Mouse (Mus musculus) limb, embryonic 13.5 days (tissue): ENCODE data around the gene Gm8720. TPM values are rescaled to one million over a fixed set of nuclear protein-coding genes. Genes with fewer than 3 reads are reported as not detected.
"Not testable (repeated sequence)": the region's sequence is repeated elsewhere in the genome, so short reads cannot be mapped to it uniquely, and the experiment has no call there.

ENCODE experiments used
- ATAC-seq: fragments of 200-750 bp; cut with Nextera tagmentation; 2 replicates; pipeline ENCODE4 v1.8.0; 2017; ENCODE audit warnings: low read depth, moderate number of reproducible peaks, moderate TSS enrichment; ENCODE audit not compliant: low FRiP score
- H3K27ac ChIP-seq: fragments of 300-500 bp; sonication (generic); 2 replicates; pipeline ENCODE4 v1.5.1; 2015; ENCODE audit warnings: inconsistent platforms, mild to moderate bottlenecking, moderate library complexity
- H3K27me3 ChIP-seq: fragments of 300-500 bp; sonication (generic); 2 replicates; pipeline ENCODE4 v1.6.1; 2015; ENCODE audit warnings: mild to moderate bottlenecking, inconsistent platforms
- H3K36me3 ChIP-seq: fragments of 300-500 bp; sonication (generic); 2 replicates; pipeline ENCODE4 v1.6.1; 2015; ENCODE audit warnings: inconsistent platforms, mild to moderate bottlenecking, moderate library complexity
- H3K4me1 ChIP-seq: fragments of 300-500 bp; sonication (generic); 2 replicates; pipeline ENCODE4 v1.6.1; 2015; ENCODE audit warnings: inconsistent platforms
- H3K4me2 ChIP-seq: fragments of 300-500 bp; sonication (generic); replicated peaks from 2 replicates; pipeline ENCODE4 v1.6.1; 2015; ENCODE audit warnings: inconsistent platforms, mild to moderate bottlenecking, moderate library complexity
- H3K4me3 ChIP-seq: fragments of 300-500 bp; sonication (generic); 2 replicates; pipeline ENCODE4 v1.5.1; 2015; ENCODE audit warnings: moderate library complexity, mild to moderate bottlenecking, inconsistent platforms
- H3K9ac ChIP-seq: fragments of 300-500 bp; sonication (generic); 2 replicates; pipeline ENCODE4 v1.6.1; 2015; ENCODE audit warnings: mild to moderate bottlenecking, inconsistent platforms
- H3K9me3 ChIP-seq: fragments of 300-500 bp; sonication (generic); 2 replicates; pipeline ENCODE4 v1.6.1; 2016; ENCODE audit warnings: inconsistent platforms
- WGBS: fragments of 180-500 bp; shearing (Covaris S2); methylation state at CpG from one replicate; pipeline ENCODE4 v1.1.7; 2015; 5-methylcytosine and 5-hydroxymethylcytosine counted together
- polyA plus RNA-seq: library from polyadenylated mRNA; unstranded; fragments of >200 nt; fragmentation: Nextera tagmentation; extraction: Ambion mirVana; gene quantifications from 2 replicates; pipeline ENCODE4 v1.2.1, GENCODE M21; 2015

Gene Gm8720
- not detected in 2 replicates for polyA plus RNA-seq

DNA sequence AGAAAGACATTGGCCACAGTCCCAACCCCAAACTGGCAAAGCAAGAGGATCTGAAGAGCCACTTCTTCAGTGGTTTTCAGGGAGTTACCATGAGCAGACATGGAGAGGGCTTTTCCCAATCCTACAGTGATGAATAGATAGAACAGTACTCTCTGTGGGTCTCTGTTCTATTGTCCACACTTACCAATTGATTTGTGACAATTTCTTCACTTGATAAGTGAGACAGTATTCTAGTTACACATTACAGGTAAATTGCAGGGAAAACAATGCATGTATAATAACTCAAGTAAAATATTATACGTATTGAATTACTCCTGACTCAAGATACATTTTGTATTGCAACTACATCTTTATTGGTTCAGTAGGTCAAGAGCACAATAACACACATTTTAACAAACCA, at the start of gene Gm8720:
TSS of gene Gm8720 (minus strand) at position 101 of the 400 bp plus-strand sequence.
- not testable (repeated sequence) for H3K9me3 ChIP-seq, H3K4me1 ChIP-seq, H3K9ac ChIP-seq, H3K27me3 ChIP-seq, H3K4me3 ChIP-seq, ATAC-seq, H3K27ac ChIP-seq, H3K36me3 ChIP-seq, H3K4me2 ChIP-seq
- WGBS = no CpG with 5 or more reads among the region's 1 CpGs

DNA sequence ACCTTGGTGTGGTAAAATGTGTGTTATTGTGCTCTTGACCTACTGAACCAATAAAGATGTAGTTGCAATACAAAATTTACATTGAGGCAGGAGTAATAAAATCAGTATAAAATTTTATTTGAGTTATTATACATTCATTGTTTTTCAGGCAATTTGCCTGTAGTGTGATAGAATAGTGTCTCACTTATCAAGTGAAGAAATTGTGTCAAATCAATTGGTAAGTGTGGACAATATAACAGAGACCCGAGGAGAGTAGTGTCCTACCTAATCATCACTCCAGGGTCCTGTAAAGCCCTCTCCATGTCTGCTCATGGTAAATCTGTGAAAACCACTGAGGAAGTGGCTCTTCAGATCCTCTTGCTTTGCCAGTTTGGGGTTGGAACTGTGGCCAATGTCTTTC, 12.0 kb downstream of the Gm8720 start, which contains the start of gene Vmn1r163:
TSS of gene Vmn1r163 (plus strand) at position 301 of the 400 bp plus-strand sequence.
- no CpG with 5 or more reads among the region's 1 CpGs for WGBS
- H3K4me1 ChIP-seq, ATAC-seq: not testable (repeated sequence)

DNA sequence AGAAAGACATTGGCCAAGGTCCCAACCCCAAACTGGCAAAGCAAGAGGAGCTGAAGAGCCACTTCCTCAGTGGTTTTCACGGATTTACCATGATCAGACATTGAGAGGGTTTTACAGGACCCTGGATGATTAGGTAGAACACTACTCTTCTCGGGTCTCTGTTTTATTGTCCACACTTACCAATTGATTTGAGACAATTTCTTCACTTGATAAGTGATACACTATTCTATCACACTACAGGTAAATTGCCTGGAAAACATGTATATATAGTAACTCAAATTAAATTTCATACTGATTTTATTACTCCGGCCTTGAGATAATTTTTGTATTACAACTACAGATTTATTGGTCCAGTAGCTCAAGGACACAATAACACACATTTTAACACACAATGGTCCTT, 47.4 kb downstream of the Gm8720 start, which contains the start of gene Gm4216:
TSS of gene Gm4216 (minus strand) at position 101 of the 400 bp plus-strand sequence.
- not testable (repeated sequence) for H3K36me3 ChIP-seq, H3K27ac ChIP-seq, H3K27me3 ChIP-seq, ATAC-seq, H3K9ac ChIP-seq, H3K4me1 ChIP-seq, H3K9me3 ChIP-seq, H3K4me2 ChIP-seq, H3K4me3 ChIP-seq
- no CpG with 5 or more reads among the region's 3 CpGs for WGBS

More for the DNA sequence above, 12.0 kb downstream of the Gm8720 start, which contains the start of gene Vmn1r163:
- H3K4me2 ChIP-seq, H3K36me3 ChIP-seq, H3K9ac ChIP-seq, H3K9me3 ChIP-seq, H3K27ac ChIP-seq, H3K27me3 ChIP-seq, H3K4me3 ChIP-seq: not testable (repeated sequence)

Other genes with a start within 250 kb of the Gm8720 start
- gene Vmn1r159, start 223.9 kb downstream of the Gm8720 start, polyA plus RNA-seq = not detected in 2 replicates
- gene Vmn1r160, start 196.2 kb downstream of the Gm8720 start, polyA plus RNA-seq = not detected in 2 replicates
- not detected in 2 replicates for gene Gm4214, start 82.8 kb downstream of the Gm8720 start, polyA plus RNA-seq
- not detected in 2 replicates for gene Gm4216, start 47.5 kb downstream of the Gm8720 start, polyA plus RNA-seq
- not detected in 2 replicates for gene Vmn1r163, start 11.9 kb downstream of the Gm8720 start, polyA plus RNA-seq
- gene Gm10662, start 77.0 kb upstream of the Gm8720 start, polyA plus RNA-seq = not detected in 2 replicates
- not detected in 2 replicates for gene Vmn1r165, start 149.9 kb upstream of the Gm8720 start, polyA plus RNA-seq
- gene Vmn1r166, start 184.2 kb upstream of the Gm8720 start, polyA plus RNA-seq = not detected in 2 replicates
- not detected in 2 replicates for gene Gm6902, start 211.4 kb upstream of the Gm8720 start, polyA plus RNA-seq
- gene Nlrp4e, start 233.7 kb upstream of the Gm8720 start, polyA plus RNA-seq = not detected in 2 replicates